Mouse (Mus musculus): Measurements from ENCODE around the gene Mup2. TPM values are rescaled to one million over a fixed set of nuclear protein-coding genes. Genes with fewer than 3 reads are reported as not detected.
"Not testable (repeated sequence)": the region's sequence is repeated elsewhere in the genome, so short reads cannot be mapped to it uniquely, and the experiment has no call there.

The Mup2 gene
- total RNA-seq (2021), result not detected

DNA sequence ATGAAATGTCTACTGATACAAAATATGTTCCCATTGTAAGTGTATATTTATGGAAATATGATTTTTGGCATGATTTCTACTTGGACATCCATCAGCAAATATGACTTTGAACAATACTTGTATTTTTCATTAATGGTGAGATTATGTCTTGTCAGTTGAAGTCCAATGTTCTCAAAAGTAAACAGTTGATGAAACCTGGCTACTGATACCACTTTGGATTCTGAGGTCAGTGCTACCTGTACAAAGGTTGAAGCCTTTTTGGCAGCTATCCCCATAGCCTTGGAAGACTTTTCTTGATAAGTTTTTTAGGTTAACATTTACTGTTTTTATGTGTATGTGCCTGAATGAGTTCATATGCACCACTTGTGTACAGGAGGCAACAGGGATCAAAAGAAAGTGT lies at the start of gene Mup2:
Gene Mup2 (minus strand): TSS at position 101 of the 400 bp plus-strand sequence.
- not testable (repeated sequence) for DNase-seq

More for the DNA sequence above, at the start of gene Mup2:
- intact Hi-C loops (cut with DNase I), result not testable (repeated sequence)

Other genes starting within 250 kb of the Mup2 start
- under 1 TPM; 0.12 to 0.37 TPM for gene Slc46a2, start 239.2 kb downstream of the Mup2 start, total RNA-seq (2021)
- not detected for gene Mup4, start 193.6 kb downstream of the Mup2 start, total RNA-seq (2021)
- gene Mup6, start 190.0 kb downstream of the Mup2 start, total RNA-seq (2021), result not detected
- not detected for gene Mup7, start 83.8 kb downstream of the Mup2 start, total RNA-seq (2021)
- gene Mup8, start 68.3 kb upstream of the Mup2 start, total RNA-seq (2021), result not detected

Measured in heart, postnatal 10 days (tissue).